Mouse (Mus musculus): ENCODE measurements around the gene Rxra. TPM values are rescaled to one million over a fixed set of nuclear protein-coding genes. Genes with fewer than 3 reads are reported as not detected.

Gene Rxra
- polyA plus RNA-seq (2016; fragmentation: Nextera tagmentation; extraction: Ambion mirVana), result 7.5 and 7.6 TPM in 2 replicates

DNA sequence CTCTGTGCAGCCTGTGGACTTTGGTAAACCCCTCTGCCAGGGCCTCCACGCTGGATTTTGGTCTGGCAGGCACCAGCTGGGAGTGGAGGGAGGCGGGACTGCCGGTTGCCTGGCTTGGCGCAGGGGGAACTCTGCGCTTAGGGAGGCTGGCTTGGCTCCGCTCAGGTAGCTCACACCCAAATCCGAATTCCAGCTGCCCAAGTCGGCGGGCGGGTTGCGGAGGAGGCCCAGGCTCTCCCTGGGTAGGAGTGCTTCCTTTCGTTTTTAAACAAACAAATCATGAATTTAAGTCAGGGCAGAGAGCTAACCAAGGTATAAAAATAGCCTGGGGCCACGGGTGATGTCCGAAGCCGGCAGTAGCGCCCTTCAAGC is at the start of gene Rxra:
Rxra (plus strand) TSS at position 335 of the 372 bp plus-strand sequence.
- peak within 1 kb of the TSS; percentile 94 for H3K4me3 ChIP-seq
- DNase-seq (ENCODE audit: low spot score), result peak; percentile 51
- 2% methylated on average over 16 of the region's 16 CpGs for WGBS
- no peaks in the 10 kb centered on the region for H3K36me3 ChIP-seq
- peaks cover 66% of the 10 kb centered on the region for H3K27me3 ChIP-seq (ENCODE audit: low read depth, poor library complexity, severe bottlenecking)
- H3K9me3 ChIP-seq (replicated peaks), result no peaks in the 10 kb centered on the region
- peak within 1 kb of the TSS; percentile 97 for H3K27ac ChIP-seq (replicated peaks)
- H3K4me1 ChIP-seq, result peaks cover 60% of the 10 kb centered on the region

- Histone ChIP-seq H3K9me3 (replicated peaks) (no peaks in the 10 kb centered on the region), H3K4me3 (no peak overlapping the region), H3K27ac (replicated peaks) (no peak overlapping the region), H3K27me3 (ENCODE audit: low read depth, poor library complexity, severe bottlenecking) (no peaks in the 10 kb centered on the region), H3K36me3 (no peaks in the 10 kb centered on the region), H3K4me1 (peaks cover 10% of the 10 kb centered on the region)
- 55% methylated on average over 1 of the region's 1 CpGs for WGBS
- DNase-seq (ENCODE audit: low spot score), result no peak
These were observed 49.6 kb upstream of the Rxra start for GRCm38 (mm10) chr2:27626604-27627003.

- no peaks in the 10 kb centered on the region for H3K9me3 ChIP-seq (replicated peaks)
- H3K27ac ChIP-seq (replicated peaks), result no peak overlapping the region
- no peak for DNase-seq (ENCODE audit: low spot score)
- WGBS, result 86% methylated on average over 3 of the region's 3 CpGs
- no peak overlapping the region for H3K4me3 ChIP-seq
- H3K4me1 ChIP-seq, result peaks cover 12% of the 10 kb centered on the region
- H3K36me3 ChIP-seq, result no peaks in the 10 kb centered on the region
- peaks cover 10% of the 10 kb centered on the region for H3K27me3 ChIP-seq (ENCODE audit: low read depth, poor library complexity, severe bottlenecking)
These were observed 45.5 kb upstream of the Rxra start for GRCm38 (mm10) chr2:27630601-27631285.

DNA sequence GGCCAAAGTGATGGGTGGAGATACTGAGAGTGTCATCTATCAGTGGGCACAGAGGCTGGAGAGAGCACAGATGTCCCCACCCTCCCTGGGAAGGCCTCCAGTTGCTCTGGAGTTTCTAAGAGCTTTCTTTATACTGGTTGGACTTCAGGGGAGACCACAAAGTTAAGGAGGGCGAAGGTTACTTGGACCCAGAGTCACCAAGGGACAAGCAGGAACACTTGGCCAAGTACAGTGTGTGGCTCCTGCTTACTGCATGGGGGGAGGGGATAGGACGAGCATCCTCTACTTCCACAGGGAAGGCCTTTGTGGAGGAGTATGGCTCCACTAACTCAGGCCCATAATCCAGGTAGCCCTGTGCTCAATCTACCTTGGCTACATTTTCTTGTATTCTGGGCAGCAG is 42.8 kb upstream of the Rxra start:
- Histone ChIP-seq H3K27ac (replicated peaks) (no peak overlapping the region; the same call in 1 of the 2 replicates), H3K27me3 (ENCODE audit: low read depth, poor library complexity, severe bottlenecking) (peaks cover 25% of the 10 kb centered on the region), H3K4me3 (no peak overlapping the region), H3K9me3 (replicated peaks) (no peaks in the 10 kb centered on the region), H3K36me3 (no peaks in the 10 kb centered on the region), H3K4me1 (peaks cover 16% of the 10 kb centered on the region)
- DNase-seq (ENCODE audit: low spot score), result no peak
- 68% methylated on average over 2 of the region's 2 CpGs for WGBS

- no peak for DNase-seq (ENCODE audit: low spot score)
- H3K9me3 ChIP-seq (replicated peaks), result no peaks in the 10 kb centered on the region
- WGBS, result 73% methylated on average over 1 of the region's 1 CpGs
- H3K27me3 ChIP-seq (ENCODE audit: low read depth, poor library complexity, severe bottlenecking), result peaks cover 29% of the 10 kb centered on the region
- no peaks in the 10 kb centered on the region for H3K36me3 ChIP-seq
- no peak overlapping the region for H3K4me3 ChIP-seq
- no peak overlapping the region; the same call in 1 of the 2 replicates for H3K27ac ChIP-seq (replicated peaks)
- peaks cover 16% of the 10 kb centered on the region for H3K4me1 ChIP-seq
These were observed 42.2 kb upstream of the Rxra start for GRCm38 (mm10) chr2:27634018-27634417.

DNA sequence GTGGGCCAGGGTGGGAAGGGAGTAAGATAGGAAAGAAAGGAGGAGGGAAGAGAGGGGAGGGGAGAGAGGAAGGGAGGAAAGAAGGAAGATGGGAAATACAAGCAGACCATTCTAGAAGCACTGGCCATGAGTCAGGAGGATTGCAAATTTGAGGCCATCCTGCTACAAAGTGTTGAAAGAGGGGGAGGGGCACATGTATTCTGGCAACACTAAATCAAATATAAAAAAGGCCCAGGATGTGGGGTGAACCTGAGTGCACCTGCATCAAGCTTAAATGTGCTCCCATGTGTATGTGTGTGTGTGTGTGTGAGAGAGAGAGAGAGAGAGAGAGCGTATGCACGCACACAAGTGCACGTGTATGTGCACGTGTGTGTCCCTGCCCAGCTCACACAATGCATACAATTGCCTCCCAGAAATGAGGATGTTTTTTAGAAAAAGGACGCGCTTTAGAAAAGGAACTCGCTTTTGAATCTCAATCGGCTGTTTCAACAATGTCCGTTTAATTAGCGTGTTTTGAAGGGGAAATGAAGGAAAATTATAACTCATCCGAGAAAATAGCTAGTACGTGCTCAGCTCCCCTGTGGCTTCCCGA is 41.0 kb upstream of the Rxra start:
- peaks cover 38% of the 10 kb centered on the region for H3K27me3 ChIP-seq (ENCODE audit: low read depth, poor library complexity, severe bottlenecking)
- no peak overlapping the region for H3K4me3 ChIP-seq
- no peak for DNase-seq (ENCODE audit: low spot score)
- H3K36me3 ChIP-seq, result no peaks in the 10 kb centered on the region
- H3K9me3 ChIP-seq (replicated peaks), result no peaks in the 10 kb centered on the region
- 91% methylated on average over 13 of the region's 13 CpGs for WGBS
- no peak overlapping the region for H3K27ac ChIP-seq (replicated peaks)
- H3K4me1 ChIP-seq, result peaks cover 16% of the 10 kb centered on the region

GRCm38 (mm10) chr2:27636796-27637195 is 39.4 kb upstream of the Rxra start:
- Histone ChIP-seq H3K27ac (replicated peaks) (no peak overlapping the region), H3K36me3 (no peaks in the 10 kb centered on the region), H3K27me3 (ENCODE audit: low read depth, poor library complexity, severe bottlenecking) (peaks cover 52% of the 10 kb centered on the region), H3K4me1 (peaks cover 19% of the 10 kb centered on the region), H3K4me3 (no peak overlapping the region), H3K9me3 (replicated peaks) (no peaks in the 10 kb centered on the region)
- DNase-seq (ENCODE audit: low spot score), result no peak
- WGBS, result 79% methylated on average over 1 of the region's 1 CpGs

GRCm38 (mm10) chr2:27637281-27637896 is 38.9 kb upstream of the Rxra start:
- no peak for DNase-seq (ENCODE audit: low spot score)
- Histone ChIP-seq H3K36me3 (no peaks in the 10 kb centered on the region), H3K4me3 (no peak overlapping the region), H3K9me3 (replicated peaks) (no peaks in the 10 kb centered on the region), H3K27ac (replicated peaks) (no peak overlapping the region), H3K4me1 (peaks cover 19% of the 10 kb centered on the region), H3K27me3 (ENCODE audit: low read depth, poor library complexity, severe bottlenecking) (peaks cover 58% of the 10 kb centered on the region)
- 90% methylated on average over 8 of the region's 8 CpGs for WGBS

DNA sequence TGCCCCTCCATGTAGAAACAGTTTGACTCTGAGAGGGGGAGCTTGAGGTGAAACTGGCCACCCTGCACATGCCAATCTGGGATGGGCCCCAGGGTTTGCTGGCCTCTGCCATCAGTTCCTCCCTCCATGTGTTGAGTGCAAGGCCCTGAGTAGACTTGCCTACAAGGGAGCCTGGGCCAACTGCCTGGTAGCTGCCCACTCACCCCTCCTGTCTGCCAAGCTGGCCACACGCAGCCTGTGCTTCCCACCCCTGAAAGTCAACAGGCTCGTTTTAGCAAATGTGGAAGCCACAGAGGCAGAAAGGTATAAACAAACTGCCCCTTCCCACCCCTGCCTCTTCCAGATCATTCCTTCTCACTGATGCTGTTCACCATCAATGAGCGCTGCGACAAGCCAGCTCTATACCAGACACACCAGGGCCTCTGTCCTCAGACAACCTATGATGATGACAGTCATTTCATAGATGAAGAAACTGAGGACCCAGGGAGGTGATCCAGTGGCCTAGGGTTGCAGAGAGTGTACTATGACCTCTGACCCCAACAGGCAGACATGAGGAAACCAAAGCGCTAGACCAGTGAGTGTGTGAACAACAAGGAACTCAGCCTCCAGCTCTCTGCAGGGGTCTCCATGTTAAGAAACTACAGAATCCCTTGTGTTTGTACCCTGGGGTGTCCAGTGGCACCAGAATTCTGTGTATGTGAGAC is 36.5 kb upstream of the Rxra start:
- no peak for DNase-seq (ENCODE audit: low spot score)
- Histone ChIP-seq H3K4me1 (peaks cover 11% of the 10 kb centered on the region), H3K27me3 (ENCODE audit: low read depth, poor library complexity, severe bottlenecking) (peaks cover 72% of the 10 kb centered on the region), H3K9me3 (replicated peaks) (no peaks in the 10 kb centered on the region), H3K36me3 (no peaks in the 10 kb centered on the region), H3K27ac (replicated peaks) (0 out of 2 replicates have a peak overlapping the region, but pooled peaks have one; percentile 23), H3K4me3 (no peak overlapping the region)
- 87% methylated on average over 5 of the region's 5 CpGs for WGBS

- Histone ChIP-seq H3K27me3 (ENCODE audit: low read depth, poor library complexity, severe bottlenecking) (peaks cover 84% of the 10 kb centered on the region), H3K4me1 (peaks cover 11% of the 10 kb centered on the region), H3K4me3 (no peak overlapping the region), H3K9me3 (replicated peaks) (no peaks in the 10 kb centered on the region), H3K27ac (replicated peaks) (no peak overlapping the region), H3K36me3 (no peaks in the 10 kb centered on the region)
- DNase-seq (ENCODE audit: low spot score), result no peak
- WGBS, result 52% methylated on average over 3 of the region's 3 CpGs
These were observed 35.2 kb upstream of the Rxra start for GRCm38 (mm10) chr2:27640900-27641479.

GRCm38 (mm10) chr2:27644547-27645120 is 31.6 kb upstream of the Rxra start:
- H3K4me3 ChIP-seq, result no peak overlapping the region
- H3K27ac ChIP-seq (replicated peaks), result no peak overlapping the region
- WGBS, result 52% methylated on average over 5 of the region's 5 CpGs
- peaks cover 6% of the 10 kb centered on the region for H3K9me3 ChIP-seq (replicated peaks)
- H3K27me3 ChIP-seq (ENCODE audit: low read depth, poor library complexity, severe bottlenecking), result peaks cover 96% of the 10 kb centered on the region
- no peaks in the 10 kb centered on the region for H3K36me3 ChIP-seq
- DNase-seq (ENCODE audit: low spot score), result no peak
- H3K4me1 ChIP-seq, result peaks cover 14% of the 10 kb centered on the region

- Histone ChIP-seq H3K9me3 (replicated peaks) (peaks cover 6% of the 10 kb centered on the region), H3K27me3 (ENCODE audit: low read depth, poor library complexity, severe bottlenecking) (peaks cover 99% of the 10 kb centered on the region), H3K27ac (replicated peaks) (no peak overlapping the region), H3K36me3 (no peaks in the 10 kb centered on the region), H3K4me1 (peaks cover 23% of the 10 kb centered on the region), H3K4me3 (no peak overlapping the region)
- WGBS, result 69% methylated on average over 3 of the region's 3 CpGs
- DNase-seq (ENCODE audit: low spot score), result no peak
These were observed 30.8 kb upstream of the Rxra start for GRCm38 (mm10) chr2:27645471-27645870.
